Mouse (Mus musculus) forebrain, embryonic 13.5 days (tissue): ENCODE measurements at regions not wholly inside any gene's neighbourhood (a gene's known extent, or its start where the extent isn't known, plus 50 kb on each side); places are given as distances from the start of the nearest gene placed in this dataset.
"Not testable (repeated sequence)": the region's sequence is repeated elsewhere in the genome, so short reads cannot be mapped to it uniquely, and the experiment has no call there.

Source experiments
- ATAC-seq: fragments of 200-750 bp; cut with Nextera tagmentation; 2 replicates; pipeline ENCODE4 v1.8.0; 2017
- H3K27ac ChIP-seq: fragments of 300-500 bp; sonication (generic); 2 replicates; pipeline ENCODE4 v1.5.1; 2015; ENCODE audit warnings: inconsistent platforms, mild to moderate bottlenecking, moderate library complexity
- H3K27me3 ChIP-seq: fragments of 300-500 bp; sonication (generic); 2 replicates; pipeline ENCODE4 v1.6.1; 2015; ENCODE audit warnings: mild to moderate bottlenecking, inconsistent platforms
- H3K36me3 ChIP-seq: fragments of 300-500 bp; sonication (generic); 2 replicates; pipeline ENCODE4 v1.6.1; 2015; ENCODE audit warnings: mild to moderate bottlenecking, inconsistent platforms; ENCODE audit not compliant: poor library complexity, severe bottlenecking
- H3K4me1 ChIP-seq: fragments of 300-500 bp; sonication (generic); 2 replicates; pipeline ENCODE4 v1.6.1; 2015; ENCODE audit warnings: inconsistent platforms
- H3K4me2 ChIP-seq: fragments of 300-500 bp; sonication (generic); 2 replicates; pipeline ENCODE4 v1.6.1; 2015; ENCODE audit warnings: inconsistent platforms, mild to moderate bottlenecking, moderate library complexity
- H3K4me3 ChIP-seq: fragments of 300-500 bp; sonication (generic); 2 replicates; pipeline ENCODE4 v1.5.1; 2015; ENCODE audit warnings: mild to moderate bottlenecking, inconsistent platforms
- H3K9ac ChIP-seq: fragments of 300-500 bp; sonication (generic); 2 replicates; pipeline ENCODE4 v1.6.1; 2015; ENCODE audit warnings: mild to moderate bottlenecking, inconsistent platforms
- H3K9me3 ChIP-seq: fragments of 300-500 bp; sonication (generic); replicated peaks from 2 replicates; pipeline ENCODE4 v1.6.1; 2016; ENCODE audit warnings: inconsistent platforms
- WGBS: fragments of 180-500 bp; shearing (Covaris S2); methylation state at CpG from one replicate; pipeline ENCODE4 v1.1.7; 2015; 5-methylcytosine and 5-hydroxymethylcytosine counted together

DNA sequence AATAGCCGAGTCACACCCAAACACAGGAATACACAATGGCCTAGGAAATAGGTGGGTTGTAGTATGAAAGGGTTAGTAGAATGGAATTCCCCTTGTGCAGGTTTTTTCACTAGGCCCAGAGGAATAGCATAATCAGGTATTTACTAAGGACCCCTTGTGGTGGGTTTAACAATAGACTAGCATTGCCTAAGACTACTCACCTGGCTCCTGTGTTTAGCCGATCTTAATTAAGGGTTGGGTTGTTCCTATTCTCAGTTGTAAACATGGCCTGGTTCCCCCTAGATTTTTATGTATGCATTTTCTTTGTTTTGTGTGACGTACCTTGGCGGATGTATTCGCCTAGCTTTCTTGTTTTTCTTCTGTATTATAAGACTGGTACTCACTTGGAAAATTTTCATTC is 90.8 kb upstream of the Srd5a2 start:
- H3K9ac ChIP-seq, H3K27ac ChIP-seq, H3K4me2 ChIP-seq, H3K9me3 ChIP-seq, ATAC-seq, H3K4me1 ChIP-seq, H3K36me3 ChIP-seq, H3K27me3 ChIP-seq, H3K4me3 ChIP-seq: not testable (repeated sequence)
- WGBS, result 89% methylated on average over 5 of the region's 5 CpGs

DNA sequence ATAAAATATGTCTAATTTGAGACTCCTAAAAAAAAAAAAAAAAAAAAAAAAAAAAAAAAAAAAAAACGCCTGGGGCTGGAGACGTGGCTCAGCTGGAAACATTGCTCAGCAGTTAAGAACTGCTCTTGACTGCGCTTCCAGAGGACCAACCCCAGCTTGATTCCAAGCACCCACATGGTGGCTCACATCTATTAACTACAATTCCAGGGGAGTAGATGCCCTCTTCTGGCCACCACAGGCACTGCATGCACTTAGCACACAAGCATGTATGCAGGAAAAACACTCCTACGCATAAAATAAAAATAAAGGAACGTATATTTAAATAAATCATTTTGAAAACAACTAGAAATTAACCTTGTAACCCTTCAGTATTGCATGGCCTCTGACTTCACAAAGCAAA is 87.3 kb upstream of the Srd5a2 start:
- Histone ChIP-seq H3K27ac (no peak overlapping the region), H3K4me2 (no peak overlapping the region), H3K9me3 (no peaks in the 10 kb centered on the region), H3K4me3 (no peak overlapping the region), H3K4me1 (no peaks in the 10 kb centered on the region), H3K36me3 (no peaks in the 10 kb centered on the region), H3K27me3 (no peaks in the 10 kb centered on the region), H3K9ac (no peak overlapping the region)
- ATAC-seq, result no peak
- 90% methylated on average over 5 of the region's 5 CpGs for WGBS

DNA sequence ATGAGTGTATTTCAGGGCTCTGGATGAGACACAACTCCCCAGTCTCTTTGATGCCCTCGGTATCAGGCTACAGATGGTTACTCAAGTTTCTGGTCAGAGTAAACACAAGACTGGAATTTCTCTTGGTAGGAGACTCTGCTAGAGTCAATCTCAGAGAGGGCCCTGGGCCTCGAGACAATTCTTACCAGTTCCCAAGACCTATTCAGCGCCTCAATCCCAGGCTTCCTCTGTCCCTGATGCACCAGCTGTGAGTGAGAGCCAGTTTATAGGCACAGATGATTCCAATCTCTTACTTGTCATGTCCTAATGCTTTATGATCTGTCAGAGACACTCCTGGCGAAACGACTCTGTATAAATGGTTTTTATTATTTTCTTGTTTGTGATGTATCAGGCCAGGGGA is 83.8 kb upstream of the Srd5a2 start:
- no peak overlapping the region for H3K9ac ChIP-seq
- no peak for ATAC-seq

DNA sequence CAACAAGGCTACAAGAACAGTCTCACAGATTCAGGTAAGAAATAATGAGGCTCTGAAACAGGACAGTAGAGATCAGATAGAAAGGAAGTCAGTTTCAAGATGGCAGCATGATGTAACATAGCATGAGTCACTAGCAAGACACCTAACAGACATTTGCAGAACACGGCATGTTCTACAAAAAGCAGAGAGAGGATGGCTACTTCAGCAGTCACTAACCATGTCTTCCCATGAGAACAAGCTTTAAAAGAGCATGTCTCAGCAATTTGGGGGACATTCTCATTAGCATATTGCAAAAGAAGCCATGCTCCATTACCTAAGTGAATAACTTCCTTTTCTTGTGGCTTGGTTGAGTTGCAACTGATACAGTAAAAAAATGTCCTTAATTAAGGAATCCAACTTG is 75.2 kb upstream of the Srd5a2 start:
- Histone ChIP-seq H3K36me3 (no peaks in the 10 kb centered on the region), H3K27ac (no peak overlapping the region), H3K9ac (no peak overlapping the region), H3K27me3 (no peaks in the 10 kb centered on the region), H3K4me2 (no peak overlapping the region), H3K4me1 (peaks cover 5% of the 10 kb centered on the region; the same call in 1 of the 2 replicates), H3K4me3 (no peak overlapping the region), H3K9me3 (no peaks in the 10 kb centered on the region)
- ATAC-seq, result no peak
- WGBS, result 95% methylated on average over 1 of the region's 1 CpGs

More for the DNA sequence above, 83.8 kb upstream of the Srd5a2 start:
- Histone ChIP-seq H3K4me2 (no peak overlapping the region), H3K4me1 (no peaks in the 10 kb centered on the region), H3K27me3 (no peaks in the 10 kb centered on the region), H3K36me3 (no peaks in the 10 kb centered on the region), H3K27ac (no peak overlapping the region), H3K9me3 (no peaks in the 10 kb centered on the region), H3K4me3 (no peak overlapping the region)
- WGBS, result 89% methylated on average over 5 of the region's 5 CpGs

DNA sequence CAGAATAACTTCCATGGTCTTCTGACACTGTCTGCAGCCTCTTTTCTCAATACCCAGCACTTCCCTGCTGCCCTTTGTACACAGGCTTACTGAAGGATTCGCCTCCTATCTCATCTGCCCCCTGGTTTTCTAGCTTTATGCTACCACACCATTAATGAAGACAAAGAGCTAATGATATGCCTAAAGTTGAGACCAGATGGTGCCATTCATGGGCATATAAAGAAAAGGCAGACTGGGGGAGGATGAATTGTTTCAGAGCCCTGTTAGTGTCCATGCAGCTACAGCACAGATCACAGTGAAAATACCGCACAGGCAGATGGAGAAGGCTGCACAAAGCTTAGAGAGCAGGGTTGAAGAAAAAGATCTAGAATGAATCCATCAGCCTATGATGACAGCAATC is 73.3 kb upstream of the Srd5a2 start:
- H3K27me3 ChIP-seq, result no peaks in the 10 kb centered on the region
- peak; percentile 50; the same call in 1 of the 2 replicates for ATAC-seq
- no peak overlapping the region for H3K9ac ChIP-seq
- 44% methylated on average over 2 of the region's 2 CpGs for WGBS
- no peak overlapping the region for H3K4me2 ChIP-seq
- H3K9me3 ChIP-seq, result 0 out of 2 replicates have a peak, but pooled peaks cover 3% of the 10 kb centered on the region
- H3K36me3 ChIP-seq, result no peaks in the 10 kb centered on the region
- no peak overlapping the region for H3K27ac ChIP-seq
- no peak overlapping the region for H3K4me3 ChIP-seq
- H3K4me1 ChIP-seq, result peaks cover 5% of the 10 kb centered on the region; the same call in 1 of the 2 replicates
